Mouse (Mus musculus) fat pad, adult 2 months (tissue): ENCODE data around the gene Fbxw11.

Source experiments
- DNase-seq: peaks from one replicate; pipeline ENCODE4 v3.0.0-alpha.2; 2011; ENCODE audit warnings: low read depth, low spot score; ENCODE audit errors: extremely low read depth

Gene Fbxw11

DNA sequence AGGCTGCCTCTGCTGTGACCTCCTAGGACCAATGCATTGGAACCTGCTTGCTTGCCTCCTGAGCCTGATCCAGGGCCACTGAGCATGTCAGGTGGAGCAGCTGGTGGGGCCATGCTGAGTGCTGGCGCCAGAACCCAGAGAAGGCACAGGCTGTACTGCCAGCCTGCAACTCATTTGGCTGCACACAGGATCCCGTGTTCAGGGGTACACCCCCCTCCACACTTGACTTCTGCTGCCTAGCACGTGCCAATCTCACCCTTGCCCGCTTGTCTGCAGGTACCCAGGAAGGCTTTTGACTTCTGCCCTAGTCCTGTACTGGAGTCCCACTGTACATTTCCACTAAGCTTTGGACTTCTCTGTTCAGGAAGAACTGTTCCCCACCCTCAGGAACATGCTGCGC, 19.3 kb upstream of the Fbxw11 start:
- no peak for DNase-seq

DNA sequence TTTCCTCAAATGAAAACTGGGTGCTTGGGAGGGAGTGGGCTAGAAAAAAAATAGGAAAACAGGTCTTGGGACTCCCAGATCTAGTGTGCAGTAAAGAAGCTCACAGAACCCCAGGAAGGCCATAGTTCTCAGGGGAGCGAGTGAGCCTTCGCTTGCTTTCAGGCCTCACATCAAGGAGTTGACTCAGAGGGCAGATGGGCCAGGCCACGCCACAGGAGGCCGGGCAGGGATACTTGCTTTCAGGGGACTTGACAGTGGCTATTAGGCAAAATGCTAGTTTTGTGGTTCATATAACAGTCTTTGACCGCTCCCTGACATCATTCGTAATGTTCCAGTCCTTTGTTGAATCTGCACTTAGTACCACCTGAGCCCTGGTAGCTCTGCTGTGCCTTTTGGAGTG, 18.6 kb upstream of the Fbxw11 start:
- no peak for DNase-seq

DNA sequence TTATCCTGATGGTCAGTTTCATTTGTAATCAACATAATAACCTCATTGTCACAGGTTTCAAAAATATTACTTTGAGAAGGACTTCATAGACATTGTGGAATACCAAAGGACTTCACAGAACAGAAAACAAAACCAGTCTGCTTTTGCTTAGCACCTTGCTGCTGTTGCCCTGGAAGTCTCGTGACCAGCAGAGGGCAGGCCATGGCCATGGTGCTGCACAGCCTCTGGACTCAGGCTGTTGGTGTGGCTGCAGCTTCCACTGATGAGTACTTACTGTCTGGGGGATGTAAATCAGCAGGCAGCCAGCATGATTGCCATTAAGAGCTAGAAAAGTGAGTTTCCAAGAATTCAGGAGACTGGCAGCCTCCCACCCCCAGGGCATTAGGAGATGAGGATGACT, 16.8 kb upstream of the Fbxw11 start:
- no peak for DNase-seq

DNA sequence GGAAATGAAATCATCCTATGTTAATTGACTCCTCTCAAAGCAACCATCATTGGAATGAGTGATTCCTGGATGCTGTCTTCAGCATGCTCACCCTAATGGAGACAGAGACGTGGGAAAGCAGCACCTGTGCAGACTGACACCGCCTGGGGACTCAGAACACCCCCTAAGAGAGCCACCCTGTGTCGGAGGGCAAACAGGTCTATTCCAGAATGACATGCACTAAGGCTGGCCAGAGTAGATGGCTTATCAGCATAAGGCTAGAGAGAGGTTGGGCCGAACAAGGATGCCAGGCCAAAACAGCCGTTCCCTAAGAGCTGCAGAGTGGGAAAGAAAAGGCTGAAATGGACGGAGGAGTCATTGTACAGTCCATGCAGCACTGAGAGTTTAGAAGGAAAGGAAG, 16.4 kb upstream of the Fbxw11 start:
- DNase-seq: no peak

DNA sequence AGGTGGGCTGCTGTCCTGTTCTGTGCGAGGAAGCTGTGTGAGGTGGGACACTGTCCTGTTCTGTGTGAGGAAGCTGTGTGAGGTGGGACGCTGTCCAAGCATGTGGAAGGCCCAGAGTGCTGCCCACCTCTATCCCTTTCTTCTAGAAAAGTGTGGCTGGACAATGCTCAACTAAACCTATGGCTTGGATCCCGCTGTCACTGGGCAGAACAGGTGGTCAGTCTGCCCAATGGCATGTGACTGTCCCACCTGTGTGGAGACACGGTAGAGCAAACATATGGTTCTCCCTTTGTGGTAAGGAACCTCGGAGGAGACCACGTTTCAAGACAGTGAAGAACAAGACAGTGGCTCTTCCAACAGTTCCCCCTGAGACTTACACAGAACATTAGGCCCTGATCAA, 14.6 kb upstream of the Fbxw11 start:
- no peak for DNase-seq

DNA sequence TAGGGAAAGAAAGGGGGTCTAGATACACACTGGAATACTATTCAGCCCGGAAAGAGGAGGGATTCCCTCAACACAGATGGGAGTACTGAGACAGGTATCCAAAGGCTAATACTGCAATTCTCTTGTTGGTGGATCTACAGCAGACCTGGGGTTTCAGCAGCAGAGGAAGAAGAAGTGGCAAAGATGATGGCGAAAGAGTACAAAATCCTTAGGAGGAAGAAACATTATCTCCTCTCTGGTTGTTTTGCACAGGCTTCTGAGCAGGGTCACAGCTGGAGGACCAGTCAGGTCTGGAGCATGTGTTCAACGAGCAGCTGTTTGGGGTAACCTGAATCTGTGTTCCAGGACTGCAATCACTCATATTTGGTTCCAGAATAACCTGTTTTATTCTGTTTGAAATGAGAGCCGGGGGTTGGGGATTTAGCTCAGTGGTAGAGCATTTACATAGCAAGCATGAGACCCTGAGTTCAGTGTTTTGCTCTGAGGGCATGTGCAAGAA, 12.8 kb upstream of the Fbxw11 start:
- no peak for DNase-seq

DNA sequence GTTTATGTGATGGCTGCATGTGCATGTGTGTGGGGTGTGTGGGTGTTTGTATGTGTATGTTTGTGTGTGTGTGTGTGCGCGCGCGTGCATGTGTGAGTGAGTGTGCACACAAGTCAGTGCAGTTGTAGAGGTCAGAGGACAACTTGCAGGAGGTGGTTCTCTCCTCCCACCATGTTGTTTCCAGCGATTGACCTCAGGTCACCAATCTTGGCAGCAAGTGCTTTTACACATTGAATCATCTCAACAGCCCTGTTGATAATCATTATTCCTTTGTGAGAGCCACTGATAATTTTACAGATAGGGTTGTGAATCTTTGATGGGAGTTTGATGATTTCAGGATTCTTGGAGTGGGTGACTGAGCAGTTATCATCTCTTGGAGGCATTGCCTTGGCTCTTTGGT, 9.9 kb upstream of the Fbxw11 start:
- DNase-seq: no peak

DNA sequence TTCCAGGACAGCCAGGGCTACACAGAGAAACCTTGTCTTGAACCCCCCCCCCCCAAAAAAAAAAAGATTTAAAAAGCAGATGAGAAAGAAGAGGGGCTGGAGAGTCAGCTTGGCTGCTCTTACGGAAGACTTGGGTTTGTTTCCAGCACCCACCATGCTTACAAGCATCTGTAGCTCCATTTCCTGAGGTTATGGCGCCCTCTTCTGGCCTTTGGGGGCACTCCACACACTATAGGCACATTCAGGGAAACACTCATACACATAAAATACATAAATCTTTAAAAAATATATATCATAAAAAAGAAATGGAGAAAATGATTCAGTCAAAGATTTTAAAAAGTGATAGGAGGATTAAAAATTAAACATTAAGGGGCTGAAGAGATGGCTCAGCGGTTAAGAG, 9.0 kb upstream of the Fbxw11 start:
- no peak for DNase-seq

DNA sequence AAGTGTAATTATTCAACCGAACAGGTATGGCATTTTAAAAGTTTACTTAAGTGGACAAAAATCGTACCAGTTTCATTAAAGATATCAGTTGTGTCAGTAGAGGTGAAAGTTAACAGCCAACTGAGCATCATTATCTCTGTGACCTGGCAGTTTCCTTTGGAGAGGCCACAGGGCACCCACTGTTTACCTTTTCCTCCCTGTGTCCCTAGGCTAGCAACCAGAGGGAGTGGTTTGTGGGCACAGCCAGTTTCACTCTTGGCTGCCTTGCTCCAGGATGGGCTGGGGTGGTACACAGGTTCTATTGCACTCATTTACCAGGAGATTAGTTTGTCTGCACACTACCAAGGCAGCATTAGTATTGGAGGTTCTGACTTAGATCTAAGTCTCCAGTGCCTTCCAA, 8.4 kb upstream of the Fbxw11 start:
- no peak for DNase-seq

DNA sequence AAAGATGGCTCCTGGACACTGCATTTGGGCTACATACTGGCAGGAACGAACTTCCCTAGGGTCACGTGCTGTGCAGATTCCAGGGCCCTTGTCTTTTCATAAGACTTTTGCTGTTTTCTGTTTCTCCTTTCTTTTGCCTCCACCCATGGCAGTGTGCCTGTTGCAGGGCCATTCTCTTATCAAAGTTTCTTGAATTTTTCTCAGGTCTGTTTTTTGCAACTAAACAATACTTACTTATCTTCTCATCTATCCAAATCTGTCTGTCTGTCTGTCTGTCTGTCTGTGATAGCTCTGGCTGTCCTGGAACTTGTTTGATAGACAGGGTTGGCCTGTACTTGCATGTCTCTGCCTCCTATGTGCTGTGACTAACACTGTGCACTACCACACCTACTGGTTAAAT, 7.7 kb upstream of the Fbxw11 start:
- DNase-seq: no peak

DNA sequence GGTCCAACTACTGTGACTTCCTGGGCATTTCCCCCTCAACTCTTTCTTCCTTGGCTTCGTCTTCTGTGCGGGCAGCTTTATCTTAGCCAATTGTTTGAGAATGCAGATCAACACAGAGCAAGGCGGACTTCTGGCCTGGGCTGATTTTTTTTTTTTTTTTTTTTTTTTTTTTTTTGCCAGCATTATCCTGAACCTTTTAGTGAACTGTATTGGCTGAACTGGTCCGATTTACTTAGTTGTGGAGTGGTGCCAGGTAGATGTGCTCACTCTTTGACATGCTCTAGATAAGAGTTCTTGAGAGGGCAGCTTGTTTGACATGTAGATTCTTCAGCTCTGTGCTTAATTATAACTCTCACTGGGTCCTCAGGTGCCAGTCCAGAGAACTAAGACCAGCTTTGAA, 6.2 kb upstream of the Fbxw11 start:
- DNase-seq: no peak

DNA sequence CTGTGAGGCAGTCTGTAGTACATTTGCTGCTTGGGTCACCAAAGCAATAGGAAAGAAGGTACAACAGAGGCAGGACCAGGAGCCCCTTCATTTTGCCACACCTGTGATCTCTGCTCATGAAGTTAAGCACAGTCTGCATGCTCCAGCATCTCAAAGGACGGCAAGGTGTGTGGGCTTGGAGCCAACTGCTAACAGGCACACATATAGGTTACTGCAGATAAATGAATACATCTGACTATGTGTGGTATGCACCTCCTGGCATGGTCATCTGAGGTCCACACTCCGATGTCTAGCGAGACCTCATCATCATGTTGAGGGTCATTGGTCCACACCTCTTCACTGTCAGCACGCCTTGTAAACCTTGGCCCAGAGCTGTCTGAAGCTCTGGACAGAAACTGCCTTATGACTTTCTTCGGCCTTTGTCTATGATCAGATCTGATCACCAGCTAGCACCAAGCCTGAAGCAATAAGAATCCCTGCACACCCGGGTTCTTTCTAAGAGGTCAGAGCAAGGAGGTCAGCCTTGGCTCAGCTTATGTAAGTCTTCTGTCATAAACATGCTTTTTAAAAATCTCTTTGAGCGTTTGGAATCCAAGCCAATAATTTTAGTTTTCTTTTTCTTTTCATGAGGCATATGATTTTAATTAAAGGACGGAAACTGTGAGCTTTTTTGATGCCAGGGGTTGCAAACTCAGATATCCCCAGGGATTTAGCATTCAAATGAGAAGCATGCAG, 3.8 kb upstream of the Fbxw11 start:
- no peak for DNase-seq

DNA sequence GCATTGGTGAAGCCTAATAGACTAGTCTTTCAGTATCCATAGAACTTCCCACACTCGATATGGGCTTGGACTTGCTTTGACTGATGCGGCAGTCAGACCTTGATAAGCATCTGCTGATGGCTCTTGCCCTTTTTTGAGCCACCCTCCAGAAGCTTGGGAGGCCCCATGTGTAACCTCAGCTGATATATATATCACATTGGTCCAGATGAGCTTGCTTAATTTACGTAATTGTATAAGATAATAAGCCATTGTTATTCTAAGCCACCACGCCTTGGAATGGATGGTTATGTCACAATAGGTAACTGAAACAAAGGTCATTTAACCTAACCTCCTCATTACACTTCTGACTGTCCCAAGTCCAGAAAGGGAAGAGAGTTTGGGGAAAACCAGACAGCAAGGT, 1.9 kb upstream of the Fbxw11 start:
- DNase-seq: peak; percentile 51

DNA sequence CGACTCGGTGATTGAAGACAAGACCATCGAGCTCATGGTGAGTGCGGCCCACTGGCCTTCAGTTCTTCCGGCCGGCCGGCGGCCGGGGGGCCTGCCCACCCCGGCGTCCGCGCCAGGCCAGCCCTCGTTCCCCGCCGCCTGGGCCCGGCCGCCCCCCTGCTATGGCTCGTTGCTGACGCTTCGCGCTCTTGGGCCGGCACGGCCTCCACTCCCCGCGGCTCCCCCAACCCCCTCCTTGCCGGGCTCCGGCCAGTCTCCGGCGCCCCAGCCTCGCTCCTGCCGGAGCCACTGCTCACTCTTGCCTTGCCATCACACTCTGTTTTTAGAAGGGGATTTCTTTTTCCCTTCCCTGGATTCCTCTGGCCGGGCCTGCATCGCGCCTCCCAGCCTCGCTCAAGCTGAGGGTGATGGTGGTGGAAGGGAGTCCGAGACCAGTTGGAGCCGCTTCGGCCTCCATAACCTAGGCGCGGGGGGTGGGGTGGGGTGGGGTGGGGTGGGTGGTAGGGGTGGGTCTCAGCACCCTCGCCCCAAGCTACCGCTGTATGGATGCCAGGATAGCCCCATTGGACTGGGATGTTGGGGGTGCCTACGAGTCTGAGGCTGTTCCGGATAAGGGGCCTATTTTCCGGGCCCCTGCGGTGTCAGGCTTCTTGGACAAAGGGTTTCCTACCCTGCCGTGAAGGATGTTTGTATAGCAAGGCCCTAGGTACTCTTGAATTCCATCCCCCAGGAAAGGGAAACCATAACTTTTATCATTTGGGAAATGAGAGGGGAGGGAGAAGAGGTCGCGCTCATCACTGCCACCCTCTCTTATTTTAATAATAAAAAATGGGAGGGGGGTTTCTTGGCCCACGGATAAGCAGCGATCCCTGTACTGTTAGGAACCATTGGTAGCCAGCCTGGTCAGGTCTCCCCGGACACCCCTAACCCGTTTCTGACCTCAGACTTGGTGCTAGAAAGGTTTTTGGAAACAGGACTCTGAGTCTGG, 669 bp downstream of the Fbxw11 start:
- DNase-seq: no peak

DNA sequence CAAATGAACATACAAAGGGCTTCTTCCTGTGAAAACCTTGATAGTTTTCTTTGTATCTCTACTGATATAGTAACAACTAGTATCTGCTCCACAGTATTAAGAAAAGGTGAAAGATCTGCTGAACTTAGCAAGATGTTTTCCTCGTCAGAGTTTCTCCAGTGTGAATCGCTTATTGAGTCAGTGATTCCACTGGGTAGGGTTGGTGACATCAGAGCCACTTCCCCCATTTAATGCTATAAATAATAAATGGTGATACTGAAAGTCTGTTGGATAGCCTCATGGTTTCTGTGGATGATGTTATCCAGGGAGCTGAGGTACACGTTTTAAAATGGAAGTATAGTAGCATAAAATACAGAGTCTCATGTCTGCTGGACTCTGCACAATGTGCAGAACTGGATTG, 1.5 kb downstream of the Fbxw11 start:
- DNase-seq: no peak

DNA sequence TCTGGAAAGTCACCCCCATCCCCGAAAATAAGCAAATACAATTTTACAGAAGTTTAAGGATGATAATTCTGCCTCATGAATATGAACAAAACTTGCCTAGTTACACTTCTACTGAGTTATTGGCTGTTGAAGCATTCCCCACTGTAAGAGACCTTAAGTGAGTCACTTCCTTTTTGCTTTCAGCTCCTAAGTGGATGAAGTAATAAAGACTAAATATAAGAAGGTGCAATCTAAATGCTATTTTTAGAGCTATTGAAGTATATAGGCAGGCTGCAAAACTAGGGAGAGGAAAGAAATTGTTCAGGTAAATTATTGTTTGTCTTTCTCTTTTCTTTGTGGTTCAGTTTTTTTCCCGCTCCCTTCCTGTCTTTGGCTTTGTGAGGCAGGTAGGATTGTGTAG, 4.7 kb downstream of the Fbxw11 start:
- DNase-seq: no peak

DNA sequence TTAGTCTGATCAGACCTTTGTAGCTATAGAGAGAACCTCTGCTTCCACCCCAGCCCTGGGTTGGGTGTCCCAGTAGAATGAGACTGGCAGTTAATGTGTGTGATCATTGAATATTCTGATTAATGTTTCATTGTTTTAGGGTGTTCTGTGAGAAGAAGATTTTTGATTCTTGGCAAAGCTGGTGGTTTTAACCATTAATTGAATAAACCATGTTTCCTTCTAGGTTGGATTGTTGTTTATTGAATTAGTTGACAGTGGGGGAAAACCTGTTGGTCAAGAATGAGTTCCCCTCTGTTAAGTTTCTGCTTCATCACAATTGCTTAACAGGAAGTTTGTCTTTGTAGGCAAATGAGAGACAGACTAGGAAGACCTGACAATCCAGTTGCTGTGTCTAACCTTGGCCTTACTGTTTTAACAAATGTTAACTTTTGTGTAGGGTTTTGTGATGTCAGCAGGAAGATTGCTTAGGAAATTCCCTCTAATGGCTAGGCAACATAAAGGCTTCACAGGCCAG, 7.8 kb downstream of the Fbxw11 start:
- peak; percentile 31 for DNase-seq

DNA sequence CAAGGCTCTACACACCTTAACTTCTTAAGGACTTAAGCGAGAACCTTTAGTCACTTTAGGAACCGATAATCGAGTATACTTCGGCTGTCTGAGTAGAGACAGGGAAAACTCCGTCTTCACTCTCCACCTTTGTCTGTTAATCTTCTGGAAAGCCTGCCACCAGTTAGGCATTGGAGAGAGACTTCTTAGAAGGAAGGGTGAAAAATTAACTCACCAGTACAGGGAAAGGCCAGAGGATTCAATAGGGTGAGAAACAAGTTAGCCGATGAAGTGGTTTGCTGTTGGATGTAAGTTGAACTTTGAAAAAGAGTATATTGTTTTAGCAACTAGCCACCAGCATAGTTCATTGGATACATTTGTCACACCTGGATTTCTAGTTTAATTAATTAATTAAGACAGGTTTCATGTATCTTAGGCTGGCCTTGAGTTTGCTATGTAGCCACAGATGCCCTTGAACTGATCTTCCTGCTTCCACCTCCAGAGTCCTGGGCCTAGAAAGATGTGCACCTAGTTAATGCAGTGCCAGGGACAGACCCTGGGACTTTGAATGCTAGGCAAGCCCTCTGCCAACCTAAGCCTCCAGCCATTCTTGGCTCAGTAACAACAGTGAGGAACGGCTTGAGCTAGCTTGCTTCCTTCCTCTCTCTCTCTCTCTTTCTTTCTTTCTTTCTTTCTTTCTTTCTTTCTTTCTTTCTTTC, 8.5 kb downstream of the Fbxw11 start:
- DNase-seq: no peak

DNA sequence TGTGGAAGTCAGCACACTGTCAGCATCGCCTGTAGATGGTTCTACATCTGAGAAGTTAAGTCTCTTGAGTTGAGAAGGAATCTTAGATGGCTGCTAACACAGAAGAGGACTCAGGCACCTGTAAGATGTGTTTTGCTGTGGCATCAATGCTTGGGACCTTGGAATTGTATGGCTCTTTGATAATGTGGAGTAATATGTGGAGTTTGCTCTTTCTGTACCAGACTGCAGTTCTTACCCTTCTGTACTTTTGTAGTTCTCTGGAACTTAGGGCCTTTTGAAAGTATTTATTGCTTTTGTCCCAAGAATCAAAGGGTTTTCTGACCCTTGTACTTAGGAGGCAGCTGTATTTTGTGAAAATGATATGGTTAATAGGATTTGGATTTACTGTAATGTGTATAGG, 9.2 kb downstream of the Fbxw11 start:
- DNase-seq: no peak

DNA sequence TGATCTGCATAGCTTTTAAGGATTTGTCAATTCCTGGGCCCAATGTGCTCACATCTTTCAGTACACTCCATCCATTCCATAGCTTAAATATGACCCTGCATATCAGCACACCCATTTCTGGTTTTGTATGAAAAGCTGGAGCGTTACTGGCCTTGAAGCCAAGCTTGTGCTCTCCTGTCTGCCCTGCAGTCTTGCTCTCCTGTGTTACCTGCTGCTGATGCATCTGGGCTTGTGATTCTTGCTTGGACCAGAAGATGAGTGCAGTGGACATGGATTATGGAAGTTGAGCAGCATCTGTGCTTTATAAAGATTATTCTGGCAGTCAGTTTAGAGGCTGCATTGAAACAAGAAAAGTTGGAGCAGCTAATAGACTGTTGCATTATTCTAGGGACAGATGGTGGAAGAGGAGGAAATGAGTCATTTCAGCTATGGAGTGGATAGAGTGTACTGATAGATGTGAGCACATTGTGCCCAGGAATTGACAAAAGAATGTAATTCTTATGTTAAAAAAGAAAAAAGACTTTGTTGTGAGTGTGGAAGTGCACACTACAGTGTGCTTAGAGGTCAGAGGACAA, 19.6 kb downstream of the Fbxw11 start:
- DNase-seq: no peak

DNA sequence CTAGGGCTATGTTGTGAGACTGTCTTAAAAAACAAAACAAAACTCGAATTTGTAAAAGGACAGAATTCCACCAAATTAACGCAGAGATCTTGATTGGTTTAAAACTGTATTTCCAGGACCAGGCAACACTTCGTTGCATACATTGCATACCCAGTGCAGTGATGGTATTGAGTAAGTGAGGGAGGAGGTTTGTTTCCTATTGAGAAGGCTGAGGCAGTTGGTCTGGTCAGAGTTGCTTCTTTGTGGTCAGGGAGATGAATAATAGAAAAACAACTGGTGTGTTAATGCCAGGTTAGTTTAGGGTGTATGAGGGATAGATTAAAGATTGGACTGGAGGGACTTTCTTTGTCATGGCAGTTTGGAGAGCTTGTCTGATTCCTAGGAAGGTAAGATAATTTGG, 23.1 kb downstream of the Fbxw11 start:
- DNase-seq: no peak
